Mouse (Mus musculus) liver, adult 2 months (tissue): ENCODE measurements around the gene Hrct1. TPM values are rescaled to one million over a fixed set of nuclear protein-coding genes. Genes with fewer than 3 reads are reported as not detected.

Experiments used
- DNase-seq: peaks from one replicate; pipeline ENCODE4 v3.0.0-alpha.2; 2011; ENCODE audit warnings: low read depth, low spot score; ENCODE audit errors: extremely low read depth
- H3K27ac ChIP-seq: fragments of 200-500 bp; replicated peaks from 2 replicates; pipeline ENCODE4 v1.5.1; 2012; ENCODE audit warnings: low read depth, mild to moderate bottlenecking, control low read depth, inconsistent platforms, low read length; ENCODE audit not compliant: insufficient read depth
- H3K27me3 ChIP-seq: fragments of 200-500 bp; 2 replicates; pipeline ENCODE4 v1.6.1; 2012; ENCODE audit warnings: mild to moderate bottlenecking, moderate library complexity, low read length, inconsistent platforms; ENCODE audit not compliant: control insufficient read depth, insufficient read depth
- H3K36me3 ChIP-seq: fragments of 200-500 bp; 2 replicates; pipeline ENCODE4 v1.6.1; 2012; ENCODE audit warnings: low read length, inconsistent platforms; ENCODE audit not compliant: control insufficient read depth, insufficient read depth
- H3K4me1 ChIP-seq: fragments of 200-500 bp; 2 replicates; pipeline ENCODE4 v1.6.1; 2011; ENCODE audit warnings: low read length; ENCODE audit not compliant: control insufficient read depth, insufficient read depth
- H3K4me3 ChIP-seq: fragments of 200-500 bp; 2 replicates; pipeline ENCODE4 v1.5.1; 2011; ENCODE audit warnings: low read depth, mild to moderate bottlenecking, control low read depth, low read length, moderate library complexity; ENCODE audit not compliant: insufficient read depth
- H3K79me2 ChIP-seq: fragments of 200-500 bp; 2 replicates; pipeline ENCODE4 v1.6.1; 2012; ENCODE audit warnings: inconsistent platforms, mild to moderate bottlenecking, low read length, moderate library complexity; ENCODE audit not compliant: control insufficient read depth, insufficient read depth
- H3K9ac ChIP-seq: fragments of 200-500 bp; 2 replicates; pipeline ENCODE4 v1.6.1; 2012; ENCODE audit warnings: low read depth, mild to moderate bottlenecking, control low read depth, inconsistent platforms, low read length
- CTCF ChIP-seq: fragments of 200-500 bp; IDR thresholded peaks from 2 replicates; pipeline ENCODE4 v1.5.1; 2011; ENCODE audit warnings: low read depth, low read length, control low read depth
- POLR2A ChIP-seq: fragments of 200-500 bp; IDR thresholded peaks from 2 replicates; pipeline ENCODE4 v1.6.1; 2011; ENCODE audit warnings: low read length, control low read depth; ENCODE audit not compliant: insufficient read depth; ENCODE audit errors: extremely low read depth
- WGBS: fragments of 180-500 bp; shearing (Covaris S2); methylation state at CpG from one replicate; pipeline ENCODE4 v1.1.7; 2018; 5-methylcytosine and 5-hydroxymethylcytosine counted together
- polyA plus RNA-seq: library from polyadenylated mRNA; depleted of rRNA; stranded (reverse); fragments of >200 nt; gene quantifications from 2 replicates; pipeline ENCODE4 v1.2.3, GENCODE M21; 2012
- total RNA-seq: library from RNA; depleted of rRNA; stranded (reverse); fragments of >200 nt; gene quantifications from 2 replicates; pipeline ENCODE4 v1.2.3, GENCODE M21; 2014

Gene Hrct1
- total and polyA plus RNA-seq, 2 experiments, result 0.09 to 0.21 TPM

DNA sequence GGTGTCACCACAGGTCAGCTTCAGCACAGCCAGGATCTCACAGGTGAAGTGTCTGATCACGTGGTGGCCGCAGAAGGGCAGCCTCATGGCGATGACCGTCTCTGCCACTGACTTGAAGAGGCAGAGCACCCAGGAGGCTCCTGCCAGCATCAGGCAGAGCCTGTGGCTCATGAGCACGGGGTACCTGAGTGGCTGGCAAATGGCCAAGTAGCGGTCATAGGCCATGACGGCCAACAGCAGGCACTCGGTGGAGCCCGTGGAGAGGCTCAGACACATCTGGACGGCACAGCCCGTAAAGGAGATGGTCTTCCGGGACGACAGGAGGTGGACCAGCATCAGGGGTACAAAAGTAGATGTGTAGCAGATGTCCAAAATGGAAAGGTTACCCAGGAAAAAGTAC is 21.0 kb upstream of the Hrct1 start:
- H3K27ac ChIP-seq, result no peak overlapping the region
- H3K4me1 ChIP-seq, result no peaks in the 10 kb centered on the region
- DNase-seq, result no peak
- H3K36me3 ChIP-seq, result no peaks in the 10 kb centered on the region
- TF ChIP-seq CTCF (no peak), POLR2A (no peak)
- H3K9ac ChIP-seq, result no peak overlapping the region
- H3K27me3 ChIP-seq, result 0 out of 2 replicates have a peak, but pooled peaks cover 2% of the 10 kb centered on the region
- 76% methylated on average over 13 of the region's 13 CpGs for WGBS
- H3K79me2 ChIP-seq, result no peaks in the 10 kb centered on the region
- H3K4me3 ChIP-seq, result no peak overlapping the region

DNA sequence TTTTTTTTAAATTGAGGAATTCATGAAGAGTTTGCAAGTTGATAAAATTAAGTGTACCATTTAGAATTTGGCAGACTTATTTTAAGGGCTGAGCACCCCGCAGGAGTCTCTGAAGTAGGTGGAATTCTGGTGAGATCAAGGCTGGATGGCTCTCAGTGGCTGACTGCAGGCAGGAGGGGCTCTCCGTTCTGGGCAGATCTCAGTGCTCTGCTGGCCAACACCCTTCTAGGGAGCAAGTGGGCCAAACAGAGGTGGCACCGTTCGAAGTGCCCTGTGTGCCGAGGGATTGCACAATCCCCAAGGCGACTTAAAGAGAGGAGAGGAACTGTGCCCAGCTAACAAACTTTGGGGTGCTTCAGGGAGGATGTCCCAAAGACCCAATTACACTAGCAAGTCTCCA is 17.1 kb upstream of the Hrct1 start, which contains the start of gene Olfr71:
Olfr71 (minus strand) TSS at position 387 of the 400 bp plus-strand sequence.
- Histone ChIP-seq H3K9ac (no peak within 1 kb of the TSS), H3K36me3 (no peaks in the 10 kb centered on the region), H3K79me2 (no peaks in the 10 kb centered on the region), H3K27ac (no peak within 1 kb of the TSS), H3K4me1 (no peaks in the 10 kb centered on the region), H3K27me3 (0 out of 2 replicates have a peak, but pooled peaks cover 2% of the 10 kb centered on the region), H3K4me3 (no peak within 1 kb of the TSS)
- DNase-seq, result no peak
- WGBS, result 56% methylated on average over 6 of the region's 6 CpGs
- TF ChIP-seq CTCF (no peak), POLR2A (no peak)

- peak; percentile 45 for DNase-seq
- TF ChIP-seq CTCF (peak; percentile 90), POLR2A (no peak)
- Histone ChIP-seq H3K27me3 (peaks cover 5% of the 10 kb centered on the region; the same call in 1 of the 2 replicates), H3K27ac (no peak overlapping the region), H3K36me3 (no peaks in the 10 kb centered on the region), H3K4me1 (no peaks in the 10 kb centered on the region), H3K4me3 (no peak overlapping the region), H3K9ac (no peak overlapping the region), H3K79me2 (no peaks in the 10 kb centered on the region)
- WGBS, result 1% methylated on average over 2 of the region's 2 CpGs
These were observed 15.2 kb upstream of the Hrct1 start for GRCm38 (mm10) chr4:43711821-43712220.

DNA sequence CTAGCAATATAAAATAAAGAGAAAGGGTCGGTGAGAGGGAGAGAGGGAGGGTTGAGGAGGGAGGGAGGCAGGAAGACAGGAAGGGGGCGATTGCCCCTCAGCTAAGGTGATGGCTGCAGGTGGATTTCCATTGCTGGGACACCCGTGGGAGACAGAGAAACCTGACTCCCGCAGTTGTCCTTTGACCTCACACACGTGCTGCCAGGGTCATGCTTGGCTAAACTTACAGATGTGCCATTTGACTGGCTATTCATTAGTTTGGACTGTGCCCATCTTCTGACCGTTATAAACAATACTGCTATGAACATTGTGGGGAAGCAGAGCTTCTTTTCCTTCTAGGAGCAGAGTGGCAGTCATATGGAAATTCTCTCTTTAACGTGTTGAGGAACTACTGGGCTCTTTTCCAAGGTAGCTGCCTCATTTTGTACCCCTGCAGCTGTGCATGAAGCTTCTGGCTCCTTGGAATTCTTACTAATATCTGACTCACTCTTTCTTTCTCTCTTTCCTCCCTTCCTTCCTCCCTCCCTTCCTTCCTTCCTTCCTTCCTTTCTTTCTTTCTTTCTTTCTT is 13.3 kb upstream of the Hrct1 start:
- no peaks in the 10 kb centered on the region for H3K4me1 ChIP-seq
- no peaks in the 10 kb centered on the region for H3K36me3 ChIP-seq
- TF ChIP-seq POLR2A, result no peak
- no peak for TF ChIP-seq CTCF
- H3K27me3 ChIP-seq, result peaks cover 5% of the 10 kb centered on the region; the same call in 1 of the 2 replicates
- 32% methylated on average over 7 of the region's 7 CpGs for WGBS
- H3K79me2 ChIP-seq, result no peaks in the 10 kb centered on the region
- no peak overlapping the region for H3K27ac ChIP-seq
- DNase-seq, result peak; percentile 17
- no peak overlapping the region for H3K4me3 ChIP-seq
- no peak overlapping the region for H3K9ac ChIP-seq

DNA sequence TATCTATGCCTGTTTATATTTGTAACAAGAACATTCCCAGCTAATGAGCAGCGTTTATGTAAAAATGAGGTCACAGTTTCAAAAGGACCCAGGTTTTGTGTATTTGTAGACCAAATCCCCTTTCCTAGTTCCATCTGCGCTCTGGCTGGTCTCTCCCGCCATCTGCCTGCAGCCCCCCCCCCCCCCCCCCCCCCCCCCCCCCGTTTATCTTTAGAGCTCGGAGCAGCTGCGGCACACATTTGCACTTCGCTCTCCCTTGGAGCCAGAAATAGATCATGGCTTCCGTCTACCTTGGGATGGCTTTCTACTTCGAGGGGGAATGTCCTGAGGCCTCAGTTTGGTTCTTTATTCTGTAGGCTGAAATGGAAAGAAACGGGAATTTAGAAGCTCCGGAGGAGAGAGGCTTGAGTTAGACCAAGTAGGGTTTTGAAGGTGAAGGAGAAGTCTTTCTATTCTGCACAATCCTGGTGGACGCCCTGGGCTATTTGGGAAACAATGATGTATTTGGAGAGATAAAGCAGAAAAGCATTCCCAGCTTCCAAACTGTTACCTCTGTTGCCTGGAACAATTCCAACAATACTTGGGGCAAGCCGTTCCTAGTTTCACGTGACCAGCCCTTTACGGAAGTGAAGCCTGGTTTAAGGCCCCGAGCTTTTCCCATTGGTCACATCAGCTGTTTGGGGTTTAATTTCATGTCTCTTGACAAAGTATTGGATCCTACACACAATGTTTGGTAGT is 6.3 kb upstream of the Hrct1 start:
- no peak overlapping the region for H3K9ac ChIP-seq
- no peak for DNase-seq
- peaks cover 2% of the 10 kb centered on the region; the same call in 1 of the 2 replicates for H3K27me3 ChIP-seq
- H3K79me2 ChIP-seq, result no peaks in the 10 kb centered on the region
- H3K4me1 ChIP-seq, result no peaks in the 10 kb centered on the region
- no peak overlapping the region for H3K4me3 ChIP-seq
- 61% methylated on average over 16 of the region's 16 CpGs for WGBS
- no peak overlapping the region for H3K27ac ChIP-seq
- H3K36me3 ChIP-seq, result no peaks in the 10 kb centered on the region
- TF ChIP-seq CTCF (no peak), POLR2A (no peak)

DNA sequence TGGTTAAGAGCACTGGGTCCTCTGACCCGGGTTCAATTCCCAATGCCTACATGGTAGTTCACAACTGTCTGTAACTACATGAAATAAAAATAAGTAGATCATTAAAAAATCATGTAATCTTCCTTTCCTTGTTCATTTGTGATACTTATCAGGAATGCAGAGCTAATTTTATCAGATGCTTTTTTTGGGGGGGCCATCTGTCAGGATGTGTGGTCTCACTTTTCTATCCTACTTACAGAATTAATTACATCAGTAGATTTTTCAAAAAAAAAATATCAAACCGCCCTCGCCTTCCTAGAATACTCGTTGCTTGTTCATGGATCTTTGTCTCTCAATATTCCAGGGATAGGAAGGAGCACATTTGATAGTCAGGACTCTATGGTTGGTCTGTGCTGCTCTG is 4.8 kb upstream of the Hrct1 start:
- H3K4me1 ChIP-seq, result no peaks in the 10 kb centered on the region
- H3K79me2 ChIP-seq, result no peaks in the 10 kb centered on the region
- H3K4me3 ChIP-seq, result no peak overlapping the region
- 87% methylated on average over 4 of the region's 4 CpGs for WGBS
- H3K27me3 ChIP-seq, result no peaks in the 10 kb centered on the region
- no peak overlapping the region for H3K27ac ChIP-seq
- no peaks in the 10 kb centered on the region for H3K36me3 ChIP-seq
- no peak for DNase-seq
- no peak overlapping the region for H3K9ac ChIP-seq
- TF ChIP-seq POLR2A (no peak), CTCF (no peak)
